9 mouse cellular contexts compared by ENCODE assay signal in genomic region chr17:34309225-34309624, GRCm38 (mm10). TPM values are rescaled to one million over a fixed set of nuclear protein-coding genes. Genes with fewer than 3 reads are reported as not detected.
A peak's percentile ranks its signal among the peaks of the same experiment; 100 is the strongest.
DNase-seq lines count a peak whose midpoint lies in the region; ATAC-seq and TF ChIP-seq lines count a peak whose summit lies in the region.
"Had no signal": no experiment of that assay in that cellular context is flagged by ENCODE, and none has a peak within 500 bp of the region (broad histone marks: within the 10 kb centered on the region; RNA-seq: fewer than 3 reads in every experiment).

No protein-coding gene starts in this region.

- H3K9me3 ChIP-seq in liver, embryonic 12.5 days (replicated peaks), result no peaks in the 10 kb centered on the region

- TF ChIP-seq POLR2A in thymus, adult 2 months (IDR thresholded peaks at IDR 0.05; ENCODE audit: control insufficient read depth, extremely low read depth, insufficient read depth, low read length, poor library complexity), result no peak

- peak; percentile 24 for DNase-seq in embryo, embryonic 9.5 days (ENCODE audit: extremely low spot score)
- no peak for DNase-seq in embryo, embryonic 10 days (ENCODE audit: low spot score)
- DNase-seq in thymus, adult 2 months, result no peak
- no peak for DNase-seq in thymus, postnatal 0 days (ENCODE audit: low spot score)
- no peak for DNase-seq in MN1 (ENCODE audit: low spot score)
- no peak for DNase-seq in gastrocnemius, adult 18-20 months (ENCODE audit: low spot score)
- DNase-seq in layer of hippocampus, adult 18-20 months (ENCODE audit: low spot score in 2 of 2), result no peak

- no peak overlapping the region for H3K27ac ChIP-seq in thymus, adult 2 months (ENCODE audit: control insufficient read depth, insufficient read depth, low read length)
- no peak overlapping the region for H3K27ac ChIP-seq in liver, embryonic 12.5 days

- 48% methylated on average over 10 of the region's 10 CpGs for WGBS in thymus, adult 2 months
- WGBS in liver, embryonic 12.5 days (ENCODE audit: insufficient replicate concordance), result 35% methylated on average over 10 of the region's 10 CpGs

- TF ChIP-seq CTCF in thymus, adult 2 months (IDR thresholded peaks at IDR 0.05; ENCODE audit: borderline replicate concordance, control insufficient read depth, extremely low read depth, insufficient read depth, low read length, poor library complexity), result no peak

- H3K4me1 ChIP-seq in thymus, adult 2 months (replicated peaks; ENCODE audit: control insufficient read depth, insufficient read depth, low read length), result peaks cover 15% of the 10 kb centered on the region
- H3K4me1 ChIP-seq in liver, embryonic 12.5 days, result peaks cover 3% of the 10 kb centered on the region

- no peaks in the 10 kb centered on the region for H3K27me3 ChIP-seq in thymus, adult 2 months (ENCODE audit: control insufficient read depth, insufficient read depth, low read length)
- H3K27me3 ChIP-seq in liver, embryonic 12.5 days (replicated peaks), result peaks cover 11% of the 10 kb centered on the region; the same call in 1 of the 2 replicates

- H3K4me2 ChIP-seq in liver, embryonic 12.5 days, result peak overlapping the region; percentile 74

- H3K9ac ChIP-seq in liver, embryonic 12.5 days, result no peak overlapping the region

- peak overlapping the region; percentile 87 for H3K4me3 ChIP-seq in thymus, adult 2 months (ENCODE audit: control insufficient read depth, insufficient read depth, low read length)
- peak overlapping the region; percentile 60 for H3K4me3 ChIP-seq in liver, embryonic 12.5 days
- H3K4me3 ChIP-seq: myocyte had no signal

- no peak for ATAC-seq in liver, embryonic 12.5 days

- no peaks in the 10 kb centered on the region for H3K36me3 ChIP-seq in thymus, adult 2 months (ENCODE audit: control insufficient read depth, insufficient read depth, low read length)
- H3K36me3 ChIP-seq in liver, embryonic 12.5 days, result no peaks in the 10 kb centered on the region

RNA-seq across cellular contexts. Expression of gene H2-Eb1, which starts 3.6 kb away (rescaled TPM):
- polyA plus RNA-seq in thymus, adult 2 months (2012; rRNA removed), result 492 and 666 TPM in 2 replicates
- 574 and 589 TPM in 2 replicates for polyA plus RNA-seq in thymus, postnatal 0 days (2015; fragmentation: Nextera tagmentation; extraction: Ambion mirVana)
- 0.15 and 0.37 TPM in 2 replicates for polyA plus RNA-seq in liver, embryonic 12.5 days (2016; fragmentation: Nextera tagmentation; extraction: Ambion mirVana)
- 1 to 10 TPM; 3.9 to 5.6 TPM for total RNA-seq in gastrocnemius, adult 18-20 months (2021)
- total RNA-seq in layer of hippocampus, adult 18-20 months (2021), result 1 to 10 TPM; 1.6 to 2.0 TPM
- polyA plus RNA-seq: myocyte had no signal

RNA-seq across cellular contexts. Expression of gene H2-Eb2, which starts 16.2 kb away (rescaled TPM):
- polyA plus RNA-seq in thymus, adult 2 months (2012; rRNA removed), result 7.6 and 10.0 TPM in 2 replicates
- 2.3 and 3.1 TPM in 2 replicates for polyA plus RNA-seq in thymus, postnatal 0 days (2015; fragmentation: Nextera tagmentation; extraction: Ambion mirVana)
- polyA plus RNA-seq in liver, embryonic 12.5 days (2016; fragmentation: Nextera tagmentation; extraction: Ambion mirVana), result not detected in 2 replicates
- not detected for total RNA-seq in gastrocnemius, adult 18-20 months (2021)
- total RNA-seq in layer of hippocampus, adult 18-20 months (2021), result not detected
- polyA plus RNA-seq: myocyte had no signal

RNA-seq across cellular contexts. Expression of gene H2-Aa, which starts 21.6 kb away (rescaled TPM):
- 1,027 and 1,363 TPM in 2 replicates for polyA plus RNA-seq in thymus, adult 2 months (2012; rRNA removed)
- polyA plus RNA-seq in thymus, postnatal 0 days (2015; fragmentation: Nextera tagmentation; extraction: Ambion mirVana), result 991 and 995 TPM in 2 replicates
- polyA plus RNA-seq in liver, embryonic 12.5 days (2016; fragmentation: Nextera tagmentation; extraction: Ambion mirVana), result 0.11 TPM in 1 of 2 replicates, not detected in the other
- total RNA-seq in gastrocnemius, adult 18-20 months (2021), result 1 to 10 TPM; 3.7 to 5.9 TPM
- total RNA-seq in layer of hippocampus, adult 18-20 months (2021), result 1 to 10 TPM; 1.3 to 1.4 TPM
- polyA plus RNA-seq: myocyte had no signal

RNA-seq across cellular contexts. Expression of gene Btnl2, which starts 45.4 kb away (rescaled TPM):
- 1.3 and 1.4 TPM in 2 replicates for polyA plus RNA-seq in thymus, adult 2 months (2012; rRNA removed)
- 0.22 and 0.27 TPM in 2 replicates for polyA plus RNA-seq in thymus, postnatal 0 days (2015; fragmentation: Nextera tagmentation; extraction: Ambion mirVana)
- 0.07 TPM in 1 of 2 replicates, not detected in the other for polyA plus RNA-seq in liver, embryonic 12.5 days (2016; fragmentation: Nextera tagmentation; extraction: Ambion mirVana)
- total RNA-seq in gastrocnemius, adult 18-20 months (2021), result under 1 TPM; 0.14 to 0.33 TPM
- under 1 TPM; 0.28 to 0.87 TPM for total RNA-seq in layer of hippocampus, adult 18-20 months (2021)
- polyA plus RNA-seq: myocyte had no signal

RNA-seq across cellular contexts. Expression of gene H2-Ab1, which starts 51.7 kb away (rescaled TPM):
- 2,799 and 4,004 TPM in 2 replicates for polyA plus RNA-seq in thymus, adult 2 months (2012; rRNA removed)
- 1,510 and 1,544 TPM in 2 replicates for polyA plus RNA-seq in thymus, postnatal 0 days (2015; fragmentation: Nextera tagmentation; extraction: Ambion mirVana)
- 2.9 and 3.1 TPM in 2 replicates for polyA plus RNA-seq in liver, embryonic 12.5 days (2016; fragmentation: Nextera tagmentation; extraction: Ambion mirVana)
- total RNA-seq in gastrocnemius, adult 18-20 months (2021), result 1 to 10 TPM; 3.0 to 4.8 TPM
- 1 to 10 TPM; 1.3 to 1.9 TPM for total RNA-seq in layer of hippocampus, adult 18-20 months (2021)
- polyA plus RNA-seq: myocyte had no signal

Comparison
In these comparisons a context has a peak if more than half of its experiments do, and no peak if none do; other contexts are left out.
1. RNA of gene H2-Eb1, which starts 3.6 kb away (polyA plus RNA-seq): 492 to 666 TPM in thymus, adult 2 months and 574 to 589 TPM in thymus, postnatal 0 days; 0.15 to 0.37 TPM in liver, embryonic 12.5 days; every median in the first group is over 100 times any median in the second.
2. RNA of gene H2-Aa, which starts 21.6 kb away (polyA plus RNA-seq): 1,027 to 1,363 TPM in thymus, adult 2 months and 991 to 995 TPM in thymus, postnatal 0 days; 0.11 TPM in liver, embryonic 12.5 days; every median in the first group is over 100 times any median in the second.